Mouse (Mus musculus): Measurements from ENCODE around the gene Pip5k1a. TPM values are rescaled to one million over a fixed set of nuclear protein-coding genes. Genes with fewer than 3 reads are reported as not detected.
"Not testable (repeated sequence)": the region's sequence is repeated elsewhere in the genome, so short reads cannot be mapped to it uniquely, and the experiment has no call there.

Pip5k1a gene
- total RNA-seq, 2 experiments from 2014 or later = 14.9 to 15.3 TPM

DNA sequence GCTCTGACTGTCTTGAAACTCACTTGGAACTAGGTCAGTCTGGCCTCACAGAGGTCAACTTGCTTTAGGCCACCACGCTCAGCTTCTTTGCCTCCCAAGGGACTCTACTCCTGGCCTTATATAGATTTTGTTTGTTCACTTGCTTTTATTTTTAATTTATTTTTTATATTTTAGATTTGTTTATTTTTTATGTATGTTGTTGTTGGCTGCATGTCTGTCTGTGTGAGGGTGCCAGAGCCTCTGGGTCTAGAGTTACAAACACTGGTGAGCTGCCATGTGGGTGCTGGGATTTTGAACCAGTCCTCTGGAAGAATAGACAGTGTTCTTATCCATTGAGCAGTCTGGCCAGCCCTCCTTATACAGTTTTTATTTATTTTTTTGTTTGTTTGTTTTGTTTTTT lies 6.0 kb upstream of the Pip5k1a start:
- no peak for DNase-seq

DNA sequence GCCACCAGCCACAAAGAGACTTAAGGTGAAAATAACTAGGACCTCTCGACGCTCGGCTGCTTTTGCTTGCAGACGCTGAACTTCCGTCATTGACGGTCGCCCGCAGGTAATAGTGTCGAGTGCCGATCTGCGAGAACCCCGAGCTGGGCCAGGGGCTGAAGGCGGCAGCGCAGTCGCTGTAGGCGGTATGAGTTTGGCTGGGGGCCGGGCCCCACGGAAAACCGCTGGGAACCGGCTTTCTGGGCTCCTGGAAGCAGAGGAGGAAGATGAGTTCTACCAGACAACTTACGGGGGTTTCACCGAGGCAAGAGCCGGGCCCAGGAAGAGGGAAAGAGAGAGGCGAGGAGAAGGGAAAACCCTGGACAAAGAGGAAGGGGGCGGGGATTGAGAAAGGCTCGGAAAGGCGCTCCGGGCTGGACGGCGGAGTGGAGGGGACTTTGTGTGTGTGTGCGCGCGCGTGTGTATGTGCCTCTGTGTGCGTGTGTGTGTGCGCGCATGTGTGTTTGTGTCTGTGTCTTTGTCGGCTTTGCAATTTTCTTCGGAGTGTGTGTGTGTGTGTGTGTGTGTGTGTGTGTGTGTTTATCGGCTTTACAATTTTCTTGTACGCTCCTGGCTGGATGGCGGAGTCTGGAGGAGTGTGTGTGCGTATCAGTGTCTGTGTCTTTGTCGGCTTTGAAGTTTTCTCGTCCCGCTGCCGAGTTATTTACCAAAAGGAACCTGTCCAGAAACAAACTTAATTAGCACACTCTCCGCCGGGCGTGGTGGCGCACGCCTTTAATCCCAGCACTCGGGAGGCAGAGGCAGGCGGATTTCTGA lies 4.4 kb upstream of the Pip5k1a start, which contains the start of gene Vps72:
Gene Vps72, plus strand, starts transcription at position 112 of the 816 bp plus-strand sequence.
- peak; percentile 93 to 95 for DNase-seq

DNA sequence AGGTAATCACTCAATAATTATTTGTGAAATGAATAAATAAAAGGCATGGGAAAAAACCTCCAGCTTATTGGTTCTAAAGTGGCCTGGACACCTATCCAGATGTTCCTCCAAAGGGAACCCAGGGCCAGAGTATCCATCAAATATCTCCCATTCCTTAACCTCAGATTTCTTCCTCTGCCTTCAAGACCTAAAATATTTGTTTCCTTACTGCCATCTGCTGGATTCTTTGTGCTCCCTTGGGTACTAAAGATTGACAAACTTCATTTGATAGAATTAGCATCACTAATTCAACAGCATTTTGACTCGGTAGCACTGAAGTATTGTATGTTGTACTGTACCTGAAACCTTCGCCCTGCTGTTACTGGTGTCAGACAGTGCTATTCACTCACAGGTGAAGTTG lies 1.2 kb upstream of the Pip5k1a start:
- no peak for DNase-seq

DNA sequence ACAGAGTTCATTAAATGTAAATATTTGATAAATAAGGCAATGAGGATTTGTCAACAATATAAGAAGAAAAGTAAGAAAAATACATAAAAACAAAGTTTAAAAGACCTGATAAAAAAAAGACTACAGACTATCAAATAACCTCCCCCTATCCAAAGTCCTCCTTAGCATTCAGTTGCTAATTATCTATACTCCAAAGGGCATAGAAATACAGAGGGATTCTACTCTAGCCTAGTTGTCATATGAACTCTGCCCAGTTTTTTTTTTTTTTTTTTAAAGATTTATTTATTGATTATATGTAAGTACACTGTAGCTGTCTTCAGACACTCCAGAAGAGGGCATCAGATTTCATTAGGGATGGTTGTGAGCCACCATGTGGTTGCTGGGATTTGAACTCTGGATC lies 578 bp upstream of the Pip5k1a start:
- DNase-seq = not testable (repeated sequence)

DNA sequence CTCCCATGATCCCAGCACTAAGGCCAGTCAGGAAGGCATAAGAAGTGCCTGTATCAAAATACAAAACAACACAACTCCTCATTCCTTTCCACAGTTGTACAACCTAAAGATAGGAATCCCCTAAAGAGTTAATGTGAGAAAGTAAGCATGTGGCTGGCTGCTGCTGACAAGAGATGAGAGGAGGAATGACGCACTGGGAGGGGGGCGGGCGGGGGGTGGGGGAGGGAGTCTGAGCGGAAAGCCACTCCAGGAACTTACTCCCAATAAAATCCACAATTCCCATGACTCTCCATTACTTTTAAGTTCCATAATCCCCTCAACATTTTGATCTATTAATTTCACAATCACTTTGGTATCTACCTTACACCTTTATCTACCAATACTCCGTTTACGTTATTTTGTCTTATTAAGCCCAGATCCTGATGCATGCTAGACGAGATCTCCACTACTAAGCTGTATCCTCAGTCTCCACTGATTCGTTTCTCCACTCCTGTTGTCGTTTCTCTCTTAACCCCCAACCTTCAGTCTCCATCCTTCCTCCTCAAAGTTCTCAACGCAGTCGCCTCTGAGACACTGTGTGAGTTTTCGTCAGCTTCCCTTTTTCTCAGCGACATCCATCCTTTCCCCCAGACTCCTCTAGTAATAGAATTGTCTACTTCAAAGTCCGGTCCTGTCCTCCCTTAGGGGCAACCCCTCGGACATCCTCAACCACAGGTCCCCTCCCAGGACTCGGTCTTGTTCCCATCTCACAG lies 968 bp downstream of the Pip5k1a start:
- DNase-seq = no peak

DNA sequence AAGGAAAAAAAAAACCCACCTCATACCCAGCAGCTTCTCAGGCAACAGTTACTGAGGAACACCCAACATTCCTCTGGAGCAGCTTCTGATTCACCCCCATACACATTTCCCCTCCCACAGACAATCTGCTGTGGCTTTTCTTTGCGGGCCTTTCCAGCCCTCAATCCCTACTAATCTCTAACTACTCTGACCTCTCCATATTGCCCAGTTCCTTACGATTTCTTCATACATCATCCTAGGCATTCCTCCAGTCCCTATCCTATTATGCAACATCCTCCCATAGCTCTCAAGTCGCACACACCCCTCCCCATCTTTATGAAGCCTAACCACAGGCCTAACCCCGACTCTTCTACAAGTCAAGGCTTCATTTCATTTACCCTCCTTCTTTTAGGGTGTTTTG lies 1.6 kb downstream of the Pip5k1a start:
- no peak for DNase-seq

DNA sequence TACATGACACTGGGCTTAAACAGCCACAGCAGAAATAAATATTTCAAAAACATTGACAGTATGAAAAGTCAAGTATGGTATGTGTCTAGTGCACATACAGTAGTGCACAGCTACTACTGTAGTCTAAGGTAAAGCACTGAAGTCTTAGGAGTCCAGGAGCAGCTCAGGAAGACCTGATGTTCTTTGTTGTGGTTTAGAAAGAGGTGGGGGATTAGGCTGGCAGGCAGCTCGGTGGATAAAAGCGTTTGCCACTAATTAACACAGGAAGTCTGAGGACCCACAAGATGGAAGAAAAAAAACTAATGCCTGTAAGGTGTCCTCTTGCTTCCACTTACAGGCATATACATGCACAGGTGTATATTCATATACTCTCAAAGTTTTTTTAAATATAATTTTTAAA lies 5.9 kb downstream of the Pip5k1a start:
- DNase-seq = no peak

DNA sequence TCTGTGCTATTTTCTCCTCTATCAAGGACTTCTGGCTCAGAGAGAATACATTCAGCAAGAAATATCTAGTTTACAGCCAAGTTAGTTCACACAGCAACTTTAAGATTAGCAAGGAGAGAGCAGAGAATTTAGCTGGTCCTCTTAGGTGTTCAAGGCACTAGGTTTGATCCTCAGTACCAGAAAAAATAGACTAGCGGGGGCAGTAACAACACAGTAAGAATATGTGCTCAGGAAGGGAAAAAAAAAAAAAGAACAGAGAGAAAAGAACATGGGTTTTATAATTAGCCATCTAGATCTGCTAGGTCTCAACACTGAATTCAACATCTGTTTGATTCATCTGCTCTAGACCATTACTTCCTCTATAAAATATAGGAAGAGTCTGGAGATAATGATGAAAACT lies 18.7 kb downstream of the Pip5k1a start:
- no peak for DNase-seq

DNA sequence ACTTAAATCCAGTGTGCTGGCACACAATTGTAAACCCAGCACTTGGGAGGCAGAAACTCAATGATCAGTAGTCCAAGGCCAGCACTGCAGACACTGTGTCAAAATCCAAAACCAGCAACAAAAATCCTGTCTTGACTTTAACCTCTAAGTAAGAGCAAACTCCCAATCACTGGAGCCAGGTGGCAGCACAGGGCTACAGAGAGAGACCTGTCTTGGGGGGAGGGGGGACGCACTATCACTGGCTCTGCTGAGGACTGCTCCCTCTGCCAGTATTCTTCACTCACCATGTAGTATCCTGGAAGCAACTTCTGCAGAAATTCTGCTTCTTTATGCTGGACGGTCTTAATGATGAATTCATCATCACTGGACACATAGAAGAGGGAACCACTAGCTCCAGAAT lies 35.1 kb downstream of the Pip5k1a start:
- DNase-seq = no peak

DNA sequence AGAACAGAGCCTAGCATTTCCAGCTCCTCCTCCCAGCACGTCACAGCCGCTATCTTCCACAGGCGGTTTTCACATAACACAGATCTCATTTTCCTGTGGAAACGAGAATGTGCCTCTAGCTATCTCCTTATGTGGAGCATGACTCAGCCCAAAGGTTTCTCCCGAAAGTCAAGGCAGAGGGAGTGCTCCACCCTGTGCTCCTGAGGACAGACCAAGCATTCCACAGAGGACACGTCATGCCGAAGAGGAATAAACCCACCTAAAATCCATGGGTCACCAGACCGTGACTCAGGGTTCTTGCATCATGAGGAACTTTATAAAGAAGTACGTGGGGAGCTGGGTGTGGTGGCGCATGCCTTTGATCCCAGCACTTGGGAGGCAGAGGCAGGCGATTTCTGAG lies 40.2 kb downstream of the Pip5k1a start:
- peak; percentile 28 to 58 for DNase-seq

DNA sequence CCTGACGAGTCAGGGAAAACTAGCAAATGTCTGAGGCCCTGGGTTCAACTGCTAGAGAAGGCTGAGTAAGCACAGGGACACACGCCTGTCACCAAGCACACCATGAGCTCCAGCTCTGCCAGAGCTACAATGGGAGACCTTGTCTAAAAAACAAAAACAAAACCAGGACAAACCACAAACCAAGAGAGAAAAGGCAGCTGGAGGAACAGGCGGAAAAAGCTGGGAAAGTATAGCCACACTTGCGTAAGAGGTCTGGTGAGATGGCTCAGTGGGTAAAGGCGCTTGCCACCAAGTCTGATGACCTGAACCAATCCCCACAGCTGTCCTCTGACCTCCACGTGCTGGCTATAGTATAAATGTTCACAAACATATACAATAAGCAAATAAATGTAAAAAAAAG lies 40.6 kb downstream of the Pip5k1a start:
- peak; percentile 10 to 16 for DNase-seq

DNA sequence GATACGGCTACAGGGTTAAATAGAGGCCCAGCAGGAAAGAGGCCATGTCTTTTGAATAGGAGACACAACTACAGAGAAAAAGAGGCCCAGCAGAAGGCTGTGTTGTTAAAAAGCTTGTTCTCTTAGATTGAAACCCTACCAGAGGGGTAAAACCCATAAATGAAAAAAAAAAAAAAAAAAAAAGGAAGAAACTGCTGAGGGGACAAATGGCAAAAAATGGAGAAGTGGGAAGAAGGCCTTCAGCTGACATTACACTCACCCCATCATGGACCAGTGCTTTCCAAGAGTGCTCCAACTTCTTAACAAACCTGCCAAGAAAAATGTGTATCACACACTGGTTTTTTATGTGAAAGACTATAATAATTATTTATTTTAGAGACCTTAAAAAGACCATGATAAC lies 41.2 kb downstream of the Pip5k1a start:
- no peak for DNase-seq

DNA sequence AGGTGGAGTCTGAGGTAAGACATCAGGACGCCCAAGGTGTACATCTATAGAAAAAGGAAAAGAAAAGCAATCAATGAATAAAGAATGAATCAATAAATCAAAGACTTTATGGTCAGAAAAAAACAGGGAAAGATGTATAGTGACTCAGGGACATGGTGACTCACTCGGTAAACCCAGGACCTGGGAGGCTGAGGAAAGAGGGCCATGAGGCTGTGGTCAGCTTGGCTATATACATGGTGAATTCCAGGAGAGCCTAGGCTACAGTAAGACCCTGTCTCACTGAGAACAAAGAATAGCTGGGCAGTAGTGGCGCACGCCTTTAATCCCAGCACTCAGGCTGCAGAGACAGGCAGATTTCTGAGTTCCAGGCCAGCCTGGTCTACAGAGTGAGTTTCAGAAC lies 43.0 kb downstream of the Pip5k1a start:
- DNase-seq = no peak

DNA sequence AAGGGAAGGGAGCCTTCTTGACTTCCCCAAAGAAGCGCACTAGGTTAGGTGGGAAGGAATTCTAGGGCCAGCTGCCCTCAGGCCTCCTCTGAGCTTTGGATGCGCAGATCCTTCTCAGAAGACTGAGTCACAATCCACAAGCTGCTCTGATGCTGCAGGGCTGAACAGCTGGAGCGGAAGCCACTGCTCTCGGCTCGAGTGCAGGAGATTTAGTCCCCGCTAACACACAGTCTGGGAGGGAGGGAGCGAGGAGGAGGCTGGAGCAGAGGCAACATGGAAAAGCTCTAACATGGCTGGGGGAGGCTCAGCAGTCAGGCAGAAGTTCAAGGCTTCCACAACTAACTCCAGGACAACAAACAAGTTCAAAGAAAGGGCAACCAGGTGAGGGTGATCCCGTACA lies 48.7 kb downstream of the Pip5k1a start:
- DNase-seq = peak; percentile 17 to 45

DNA sequence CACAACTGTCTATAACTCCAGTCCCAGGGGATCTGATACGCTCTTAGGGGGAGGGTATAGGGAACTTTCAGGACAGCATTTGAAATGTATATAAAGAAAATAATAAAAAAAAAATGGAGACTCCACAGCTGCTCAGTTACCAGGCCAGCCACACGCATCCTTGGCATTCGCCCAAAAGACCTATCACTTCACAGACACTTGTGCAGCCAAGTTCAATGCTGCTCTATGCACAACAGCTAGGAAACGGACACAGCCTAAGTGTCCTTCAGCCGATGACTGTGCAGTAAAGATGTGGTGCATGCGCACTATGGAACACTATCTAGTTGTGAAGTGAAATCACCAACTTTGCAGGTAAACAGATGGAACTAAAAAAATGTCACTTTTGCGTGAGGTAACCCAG lies 50.5 kb downstream of the Pip5k1a start:
- no peak for DNase-seq

DNA sequence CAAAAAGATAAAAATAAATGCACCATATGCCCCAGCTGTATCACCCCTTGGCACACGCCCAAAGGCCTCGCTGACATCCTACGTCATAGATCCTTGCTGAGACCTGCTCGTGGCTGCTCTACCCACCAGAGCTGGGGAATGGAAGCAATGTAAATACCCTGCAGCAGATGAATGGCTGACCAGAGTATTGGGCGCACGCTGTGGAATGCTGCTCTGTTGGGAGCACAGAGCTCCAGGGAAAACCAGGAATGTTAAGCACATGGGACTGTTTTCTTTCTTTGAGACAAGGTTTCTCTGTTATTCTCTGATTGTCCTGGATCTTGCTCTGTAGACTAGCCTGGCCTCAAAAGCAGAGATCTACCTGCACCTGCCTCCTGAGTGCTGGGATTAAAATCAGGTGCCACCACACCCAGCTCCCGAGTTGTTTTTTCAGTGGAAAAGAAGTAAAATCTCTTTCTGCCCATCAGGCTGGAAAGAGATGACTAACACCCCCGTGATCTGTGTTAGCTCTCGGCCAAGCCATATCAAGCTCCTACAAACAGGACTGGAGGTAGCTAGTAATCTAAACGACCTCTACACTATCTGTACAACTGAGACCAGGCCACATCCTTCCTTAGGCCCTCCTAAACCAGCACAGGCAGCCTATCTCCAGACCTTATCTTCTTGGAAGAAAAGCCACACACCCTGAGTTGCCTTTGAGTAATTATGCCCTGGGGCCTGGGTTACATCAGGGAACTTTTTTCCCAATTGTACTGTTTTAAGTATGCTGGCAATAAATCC lies 52.1 kb downstream of the Pip5k1a start:
- peak in 1 of 2 experiments; percentile 24 for DNase-seq

DNA sequence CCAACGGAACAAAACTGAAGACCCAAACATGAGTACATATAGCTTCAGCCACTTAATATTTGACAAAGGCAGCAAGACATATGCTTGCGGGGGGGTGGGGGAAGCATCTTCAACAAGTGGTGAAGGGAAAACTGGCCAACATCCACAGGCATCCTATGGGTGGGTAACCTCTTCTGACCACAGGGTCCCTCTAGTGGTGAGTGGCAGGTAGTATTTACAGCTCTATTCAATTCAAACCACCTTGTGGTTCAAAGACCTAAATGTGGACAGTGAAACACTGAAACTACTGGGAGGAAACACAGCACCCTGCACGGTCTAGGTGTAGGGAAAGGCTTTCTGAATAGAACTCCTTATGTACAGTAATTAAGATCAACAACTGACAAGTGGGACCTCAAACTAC lies 53.0 kb downstream of the Pip5k1a start:
- peak; percentile 27 to 56 for DNase-seq

DNA sequence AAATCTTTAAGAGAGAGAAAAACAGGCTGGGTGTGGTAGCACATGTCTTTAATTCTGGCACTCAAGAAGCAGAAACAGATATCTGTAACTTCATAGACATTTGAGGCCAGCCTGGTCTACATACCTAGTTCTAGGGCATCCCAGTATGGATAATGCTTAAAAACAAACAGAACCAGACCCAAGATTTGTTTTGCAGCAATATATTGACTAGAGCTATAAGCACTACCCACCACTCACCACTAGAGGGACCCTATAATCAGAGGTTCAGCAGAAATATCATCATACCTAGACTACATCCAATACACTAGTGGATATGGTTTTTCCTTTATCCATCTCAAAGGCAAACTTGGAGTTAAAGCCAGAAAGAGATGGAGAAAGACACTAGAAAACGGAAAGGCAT lies 53.8 kb downstream of the Pip5k1a start:
- peak; percentile 28 to 60 for DNase-seq

DNA sequence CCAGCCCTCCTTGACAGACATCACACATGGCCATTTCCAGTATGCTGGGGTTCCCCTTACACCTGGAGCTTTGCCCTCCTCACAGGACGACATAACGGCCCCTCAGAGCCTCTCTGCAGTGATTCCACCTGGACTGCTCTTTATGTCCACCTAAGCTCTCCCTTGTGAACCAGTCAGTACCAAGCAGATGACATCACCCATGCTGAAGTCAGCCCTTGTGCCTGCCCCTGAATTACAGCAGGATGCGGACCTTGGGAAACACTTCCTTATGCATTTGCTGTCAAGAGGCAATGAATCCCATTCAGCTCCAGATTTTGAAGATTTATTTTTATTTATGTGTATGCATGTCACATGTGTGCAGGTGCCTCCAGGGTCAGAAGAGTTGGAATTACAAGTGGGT lies 58.8 kb downstream of the Pip5k1a start:
- DNase-seq = no peak

DNA sequence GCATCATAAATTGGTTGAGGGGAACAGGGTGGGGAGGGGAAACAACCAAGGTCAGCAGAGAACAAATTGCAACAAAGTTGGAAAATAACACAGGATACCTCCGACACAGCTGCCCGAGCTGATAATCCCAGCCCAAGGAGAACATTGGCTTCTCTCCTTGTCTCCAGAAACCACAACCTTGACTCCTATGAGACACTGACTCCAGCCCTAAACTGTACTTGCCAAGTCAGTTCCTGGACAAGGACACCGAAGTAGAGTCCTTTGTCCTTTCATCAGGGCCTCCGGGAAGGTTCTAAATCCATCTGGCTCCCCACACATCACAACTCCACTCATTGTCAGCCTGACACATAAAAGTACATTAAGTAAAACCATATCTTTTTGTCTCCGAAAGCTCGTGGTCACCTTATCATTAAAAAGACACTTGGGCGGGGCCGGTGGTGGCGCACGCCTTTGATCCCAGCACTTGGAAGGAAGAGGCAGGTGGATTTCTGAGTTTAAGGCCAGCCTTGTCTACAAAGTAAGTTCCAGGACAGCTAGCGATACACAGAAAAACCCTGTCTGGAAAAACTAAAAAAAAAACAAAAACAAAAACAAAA lies 60.2 kb downstream of the Pip5k1a start:
- no peak for DNase-seq

DNA sequence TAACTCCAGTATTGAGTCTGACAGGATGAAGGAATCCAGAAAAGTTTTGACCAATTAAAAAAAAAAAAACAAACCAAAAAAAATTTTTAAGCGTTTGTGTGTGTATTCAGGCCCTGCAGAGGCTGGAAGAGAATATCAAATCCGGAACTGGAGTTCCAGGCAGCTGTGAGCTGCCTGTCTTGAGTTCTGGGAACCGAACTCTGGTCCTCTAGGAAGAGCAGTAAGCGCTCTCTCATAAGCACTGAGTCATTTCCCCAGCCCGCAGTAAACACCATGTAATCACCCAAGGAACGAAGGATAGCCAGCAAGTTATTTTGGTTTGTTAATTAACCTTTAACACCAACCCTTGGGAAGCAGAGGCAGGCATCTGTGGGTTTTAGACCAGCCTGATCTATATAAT lies 63.5 kb downstream of the Pip5k1a start:
- no peak for DNase-seq

DNA sequence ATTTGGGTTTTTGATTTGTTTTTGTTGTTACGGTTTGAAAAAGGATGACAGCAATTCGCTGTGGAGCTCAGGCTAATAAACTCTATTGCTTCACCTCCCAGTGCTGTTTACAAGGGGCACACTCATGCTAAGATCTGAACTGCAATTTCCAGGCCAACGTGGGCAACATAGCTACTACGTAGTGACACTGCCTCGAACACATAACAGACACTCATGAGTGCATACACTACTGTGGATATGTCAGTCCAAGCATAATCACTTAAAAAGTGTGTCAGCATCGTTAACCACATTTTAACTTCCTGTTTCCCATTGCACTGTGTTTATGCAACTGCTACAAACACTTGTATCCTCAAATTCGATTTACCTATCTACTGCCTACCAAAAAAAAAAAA lies 63.9 kb downstream of the Pip5k1a start:
- no peak for DNase-seq

Data from heart, adult 18-20 months (tissue).